In the genomic region with DNA sequence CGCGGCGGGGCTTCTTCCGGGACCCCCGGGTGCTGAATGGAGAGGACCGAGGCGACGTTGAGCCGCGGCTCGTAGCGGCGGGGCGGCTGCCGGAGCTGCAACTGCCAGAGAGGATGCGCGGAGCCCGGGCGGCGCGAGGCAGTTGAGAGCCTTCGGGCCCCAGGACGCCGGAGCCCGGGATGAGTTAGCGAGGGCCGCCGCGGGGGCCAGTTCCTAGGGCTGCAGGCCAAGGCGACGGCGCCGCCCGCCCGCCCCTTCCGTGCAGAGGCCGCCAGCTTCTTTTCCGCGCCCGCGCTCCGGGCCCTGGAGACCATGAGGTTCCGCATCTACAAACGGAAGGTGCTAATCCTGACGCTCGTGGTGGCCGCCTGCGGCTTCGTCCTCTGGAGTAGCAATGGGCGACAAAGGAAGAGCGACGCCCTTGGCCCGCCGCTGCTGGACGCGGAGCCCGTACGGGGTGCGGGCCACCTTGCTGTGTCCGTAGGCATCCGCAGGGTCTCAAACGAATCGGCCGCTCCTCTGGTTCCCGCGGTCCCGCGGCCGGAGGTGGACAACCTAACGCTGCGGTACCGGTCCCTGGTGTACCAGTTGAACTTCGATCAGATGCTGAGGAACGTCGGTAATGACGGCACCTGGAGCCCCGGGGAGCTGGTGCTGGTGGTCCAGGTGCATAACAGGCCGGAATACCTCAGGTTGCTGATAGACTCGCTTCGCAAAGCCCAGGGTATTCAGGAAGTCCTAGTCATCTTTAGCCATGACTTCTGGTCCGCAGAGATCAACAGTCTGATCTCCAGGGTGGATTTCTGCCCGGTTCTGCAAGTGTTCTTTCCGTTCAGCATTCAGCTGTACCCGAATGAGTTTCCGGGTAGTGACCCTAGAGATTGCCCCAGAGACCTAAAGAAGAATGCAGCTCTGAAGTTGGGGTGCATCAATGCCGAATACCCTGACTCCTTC, we compare ENCODE assay signal across 8 mouse cellular contexts. TPM values are rescaled to one million over a fixed set of nuclear protein-coding genes. Genes with fewer than 3 reads are reported as not detected.
DNase-seq lines count a peak whose midpoint lies in the region; ATAC-seq lines count a peak whose summit lies in the region.

No protein-coding gene starts in this region.

- peak overlapping the region; percentile 91 for H3K27ac ChIP-seq in embryonic facial prominence, embryonic 15.5 days (replicated peaks)
- H3K27ac ChIP-seq in heart, embryonic 10.5 days, result peak overlapping the region; percentile 97
- peak overlapping the region; percentile 91 for H3K27ac ChIP-seq in kidney, embryonic 15.5 days
- H3K27ac ChIP-seq in neural tube, embryonic 12.5 days, result peak overlapping the region; percentile 75; the same call in 1 of the 2 replicates

- peak; percentile 58 for ATAC-seq in embryonic facial prominence, embryonic 15.5 days (ENCODE audit: insufficient number of reproducible peaks, low FRiP score, low TSS enrichment, low read depth)
- peak; percentile 74 for ATAC-seq in kidney, embryonic 15.5 days (replicated peaks; ENCODE audit: low FRiP score)
- peak; percentile 71 for ATAC-seq in neural tube, embryonic 12.5 days (ENCODE audit: low FRiP score, low read depth)

- peak overlapping the region; percentile 90 for H3K4me3 ChIP-seq in embryonic facial prominence, embryonic 15.5 days (replicated peaks)
- H3K4me3 ChIP-seq in heart, embryonic 10.5 days, result peak overlapping the region; percentile 90
- H3K4me3 ChIP-seq in kidney, embryonic 15.5 days (replicated peaks), result peak overlapping the region; percentile 67
- H3K4me3 ChIP-seq in neural tube, embryonic 12.5 days, result peak overlapping the region; percentile 86

- peak; percentile 76 for DNase-seq in A20 (ENCODE audit: low read depth, low spot score)
- DNase-seq in Muller cell, postnatal 12 days (ENCODE audit: inconsistent ontology term), result peak; percentile 67
- DNase-seq in heart, embryonic 10.5 days (ENCODE audit: low spot score), result peak; percentile 82
- DNase-seq in lung, adult 18-20 months, result peak; percentile 64
- peak; percentile 54 for DNase-seq in yolk sac, embryonic 10.5 days (ENCODE audit: low spot score)

- H3K4me1 ChIP-seq in embryonic facial prominence, embryonic 15.5 days, result peaks cover 23% of the 10 kb centered on the region
- H3K4me1 ChIP-seq in heart, embryonic 10.5 days, result peaks cover 10% of the 10 kb centered on the region; the same call in 1 of the 2 replicates
- H3K4me1 ChIP-seq in kidney, embryonic 15.5 days, result peaks cover 19% of the 10 kb centered on the region
- H3K4me1 ChIP-seq in neural tube, embryonic 12.5 days, result peaks cover 22% of the 10 kb centered on the region

- H3K4me2 ChIP-seq in embryonic facial prominence, embryonic 15.5 days (replicated peaks), result peak overlapping the region; percentile 90
- peak overlapping the region; percentile 80 for H3K4me2 ChIP-seq in kidney, embryonic 15.5 days
- H3K4me2 ChIP-seq in neural tube, embryonic 12.5 days (replicated peaks), result peak overlapping the region; percentile 96

- no peaks in the 10 kb centered on the region for H3K9me3 ChIP-seq in embryonic facial prominence, embryonic 15.5 days (replicated peaks)
- H3K9me3 ChIP-seq in heart, embryonic 10.5 days, result no peaks in the 10 kb centered on the region
- no peaks in the 10 kb centered on the region for H3K9me3 ChIP-seq in kidney, embryonic 15.5 days (replicated peaks)
- no peaks in the 10 kb centered on the region for H3K9me3 ChIP-seq in neural tube, embryonic 12.5 days

- no peaks in the 10 kb centered on the region for H3K27me3 ChIP-seq in embryonic facial prominence, embryonic 15.5 days
- H3K27me3 ChIP-seq in heart, embryonic 10.5 days (ENCODE audit: insufficient read depth, poor library complexity, severe bottlenecking), result no peaks in the 10 kb centered on the region
- no peaks in the 10 kb centered on the region for H3K27me3 ChIP-seq in kidney, embryonic 15.5 days
- H3K27me3 ChIP-seq in neural tube, embryonic 12.5 days (replicated peaks), result no peaks in the 10 kb centered on the region

- H3K36me3 ChIP-seq in embryonic facial prominence, embryonic 15.5 days, result peaks cover 15% of the 10 kb centered on the region
- peaks cover 32% of the 10 kb centered on the region for H3K36me3 ChIP-seq in heart, embryonic 10.5 days
- H3K36me3 ChIP-seq in kidney, embryonic 15.5 days, result peaks cover 38% of the 10 kb centered on the region
- H3K36me3 ChIP-seq in neural tube, embryonic 12.5 days, result peaks cover 20% of the 10 kb centered on the region

- peak overlapping the region; percentile 82 for H3K9ac ChIP-seq in embryonic facial prominence, embryonic 15.5 days
- H3K9ac ChIP-seq in kidney, embryonic 15.5 days, result peak overlapping the region; percentile 89
- peak overlapping the region; percentile 95 for H3K9ac ChIP-seq in neural tube, embryonic 12.5 days

- WGBS in embryonic facial prominence, embryonic 15.5 days, result 1% methylated on average over 79 of the region's 86 CpGs
- 2% methylated on average over 86 of the region's 86 CpGs for WGBS in heart, embryonic 10.5 days
- WGBS in kidney, embryonic 15.5 days, result 1% methylated on average over 80 of the region's 86 CpGs
- 2% methylated on average over 81 of the region's 86 CpGs for WGBS in neural tube, embryonic 12.5 days

RNA-seq across cellular contexts. Expression of a gene that starts 0.7 kb away (rescaled TPM):
- 57.5 and 60.7 TPM in 2 replicates for polyA plus RNA-seq in embryonic facial prominence, embryonic 15.5 days (2015; fragmentation: Nextera tagmentation; extraction: Ambion mirVana)
- 43.2 and 49.6 TPM in 2 replicates for polyA plus RNA-seq in heart, embryonic 10.5 days (2016; fragmentation: Nextera tagmentation; extraction: Ambion mirVana)
- 52.6 and 55.9 TPM in 2 replicates for polyA plus RNA-seq in kidney, embryonic 15.5 days (2015; fragmentation: Nextera tagmentation; extraction: Ambion mirVana)
- polyA plus RNA-seq in neural tube, embryonic 12.5 days (2016; fragmentation: Nextera tagmentation; extraction: Ambion mirVana), result 50.7 and 51.2 TPM in 2 replicates

RNA-seq across cellular contexts. Expression of a gene that starts 0.7 kb away (rescaled TPM):
- polyA plus RNA-seq in embryonic facial prominence, embryonic 15.5 days (2015; fragmentation: Nextera tagmentation; extraction: Ambion mirVana), result 529 and 569 TPM in 2 replicates
- polyA plus RNA-seq in heart, embryonic 10.5 days (2016; fragmentation: Nextera tagmentation; extraction: Ambion mirVana), result 572 and 611 TPM in 2 replicates
- polyA plus RNA-seq in kidney, embryonic 15.5 days (2015; fragmentation: Nextera tagmentation; extraction: Ambion mirVana), result 569 and 677 TPM in 2 replicates
- polyA plus RNA-seq in neural tube, embryonic 12.5 days (2016; fragmentation: Nextera tagmentation; extraction: Ambion mirVana), result 443 and 444 TPM in 2 replicates

RNA-seq across cellular contexts. Expression of a gene that starts 12.3 kb away (rescaled TPM):
- polyA plus RNA-seq in embryonic facial prominence, embryonic 15.5 days (2015; fragmentation: Nextera tagmentation; extraction: Ambion mirVana), result 24.5 and 26.0 TPM in 2 replicates
- 27.3 and 35.2 TPM in 2 replicates for polyA plus RNA-seq in heart, embryonic 10.5 days (2016; fragmentation: Nextera tagmentation; extraction: Ambion mirVana)
- polyA plus RNA-seq in kidney, embryonic 15.5 days (2015; fragmentation: Nextera tagmentation; extraction: Ambion mirVana), result 33.1 and 33.6 TPM in 2 replicates
- 26.6 and 27.6 TPM in 2 replicates for polyA plus RNA-seq in neural tube, embryonic 12.5 days (2016; fragmentation: Nextera tagmentation; extraction: Ambion mirVana)

RNA-seq across cellular contexts. Expression of a gene that starts 13.6 kb away (rescaled TPM):
- polyA plus RNA-seq in embryonic facial prominence, embryonic 15.5 days (2015; fragmentation: Nextera tagmentation; extraction: Ambion mirVana), result 11.0 and 14.2 TPM in 2 replicates
- polyA plus RNA-seq in heart, embryonic 10.5 days (2016; fragmentation: Nextera tagmentation; extraction: Ambion mirVana), result 9.3 and 13.0 TPM in 2 replicates
- 9.5 and 11.2 TPM in 2 replicates for polyA plus RNA-seq in kidney, embryonic 15.5 days (2015; fragmentation: Nextera tagmentation; extraction: Ambion mirVana)
- 11.7 and 12.1 TPM in 2 replicates for polyA plus RNA-seq in neural tube, embryonic 12.5 days (2016; fragmentation: Nextera tagmentation; extraction: Ambion mirVana)

RNA-seq across cellular contexts. Expression of a gene that starts 16.0 kb away (rescaled TPM):
- 16.6 and 16.8 TPM in 2 replicates for polyA plus RNA-seq in embryonic facial prominence, embryonic 15.5 days (2015; fragmentation: Nextera tagmentation; extraction: Ambion mirVana)
- polyA plus RNA-seq in heart, embryonic 10.5 days (2016; fragmentation: Nextera tagmentation; extraction: Ambion mirVana), result 20.0 and 24.3 TPM in 2 replicates
- 22.6 and 26.2 TPM in 2 replicates for polyA plus RNA-seq in kidney, embryonic 15.5 days (2015; fragmentation: Nextera tagmentation; extraction: Ambion mirVana)
- polyA plus RNA-seq in neural tube, embryonic 12.5 days (2016; fragmentation: Nextera tagmentation; extraction: Ambion mirVana), result 13.8 and 17.4 TPM in 2 replicates

Comparison
In these comparisons a context has a peak if more than half of its experiments do, and no peak if none do; other contexts are left out.
1. Peak in every context shown above with its lines: DNase-seq, ATAC-seq, H3K4me3 ChIP-seq and H3K27ac ChIP-seq.